Mouse (Mus musculus): ENCODE data around the gene Slc44a5.
A peak's percentile ranks its signal among the peaks of the same experiment; 100 is the strongest.
"Not testable (repeated sequence)": the region's sequence is repeated elsewhere in the genome, so short reads cannot be mapped to it uniquely, and the experiment has no call there.

The Slc44a5 gene

DNA sequence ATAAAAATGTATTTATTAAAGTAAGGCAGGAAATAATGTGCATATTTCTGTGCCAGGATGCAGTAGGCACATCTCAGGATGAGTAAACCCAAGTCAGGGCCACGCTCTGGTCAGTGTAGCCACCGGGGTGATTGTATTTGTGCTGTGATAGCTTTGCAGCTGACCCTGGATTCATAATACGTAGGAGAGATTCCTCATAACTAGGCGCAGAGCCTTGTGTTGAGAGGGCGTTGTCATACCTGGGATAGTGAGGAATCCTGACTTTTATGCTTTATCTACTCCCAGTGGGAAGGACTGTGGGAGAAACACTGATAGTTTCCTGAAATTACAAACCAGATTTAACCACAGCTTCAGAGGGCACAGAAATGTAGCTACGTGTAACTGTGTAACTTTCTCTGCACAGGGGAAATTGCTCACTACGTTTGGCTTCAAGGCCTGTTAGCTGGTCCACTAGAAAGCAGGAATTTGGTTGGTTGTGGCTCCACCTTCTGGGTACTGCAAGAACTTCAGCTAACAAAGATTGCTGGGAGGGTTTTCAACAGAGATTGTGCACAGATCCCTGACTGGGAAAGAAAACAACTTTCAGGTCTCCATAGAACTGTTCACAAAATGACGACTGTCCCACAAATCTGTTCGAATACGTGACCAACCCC, 253.0 kb downstream of the Slc44a5 start:
- peak; percentile 43 to 72 for DNase-seq

- DNase-seq, result no peak
Measured at GRCm38 (mm10) chr3:154244932-154245331, 271.7 kb downstream of the Slc44a5 start.

DNA sequence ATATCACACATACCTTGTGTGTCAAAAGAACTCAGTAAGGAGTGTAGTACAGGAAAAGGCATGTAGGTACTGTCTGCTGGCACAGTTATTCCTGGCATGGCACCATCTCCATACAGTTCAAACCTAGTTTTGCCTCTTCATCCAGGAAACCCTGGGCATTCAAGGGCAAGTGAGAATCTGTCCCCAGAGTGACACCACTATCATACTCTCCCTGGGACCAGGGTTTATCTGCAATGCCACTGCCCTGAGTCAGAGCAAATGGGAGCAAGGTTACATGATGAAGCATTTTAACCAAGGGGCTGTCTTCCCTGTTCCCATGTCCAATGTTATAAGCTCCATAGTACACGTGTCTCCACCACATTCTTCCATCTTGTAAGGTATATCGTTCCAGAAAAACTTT, 278.2 kb downstream of the Slc44a5 start:
- DNase-seq, result no peak

GRCm38 (mm10) chr3:154252219-154252618, 279.0 kb downstream of the Slc44a5 start:
- DNase-seq, result no peak

GRCm38 (mm10) chr3:154254187-154254586, 281.0 kb downstream of the Slc44a5 start:
- not testable (repeated sequence) for DNase-seq

DNA sequence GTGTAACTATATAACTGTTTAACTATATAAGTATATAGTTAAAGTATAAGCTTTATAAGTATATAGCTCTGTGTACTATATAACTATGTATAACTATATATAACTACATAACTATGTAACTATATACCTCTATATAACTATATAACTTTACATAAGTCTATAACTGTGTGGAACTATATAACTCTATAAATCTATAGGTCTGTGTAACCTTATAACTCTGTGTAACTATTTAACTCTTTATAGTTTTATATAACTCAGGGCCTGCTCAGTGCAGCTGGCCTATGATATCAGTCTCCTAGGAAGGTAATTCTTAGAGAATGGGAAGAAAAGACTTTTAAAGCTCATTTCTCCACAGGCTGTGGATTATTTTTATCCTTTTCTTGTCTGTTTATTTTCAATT, 284.1 kb downstream of the Slc44a5 start:
- DNase-seq, result no peak

DNA sequence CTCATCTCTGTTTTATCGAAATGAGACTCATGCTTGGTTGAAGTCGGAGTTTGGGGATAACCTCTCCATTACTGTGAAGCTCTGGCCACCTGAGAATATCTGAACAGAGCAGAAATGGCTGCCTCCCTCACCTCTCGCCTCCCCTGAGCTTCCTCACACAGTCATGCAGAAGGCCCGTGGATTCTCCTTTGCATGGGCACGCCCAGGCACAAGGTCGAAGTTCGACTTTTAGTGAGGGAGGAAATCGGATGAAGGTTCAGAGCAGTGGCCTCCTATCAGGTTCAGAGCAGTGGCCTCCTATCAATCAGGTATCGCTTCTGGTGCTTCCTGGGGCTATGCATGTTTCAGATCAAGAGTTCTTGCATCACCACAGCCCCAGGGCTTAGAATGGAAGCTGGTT, 295.1 kb downstream of the Slc44a5 start:
- DNase-seq, result no peak

DNA sequence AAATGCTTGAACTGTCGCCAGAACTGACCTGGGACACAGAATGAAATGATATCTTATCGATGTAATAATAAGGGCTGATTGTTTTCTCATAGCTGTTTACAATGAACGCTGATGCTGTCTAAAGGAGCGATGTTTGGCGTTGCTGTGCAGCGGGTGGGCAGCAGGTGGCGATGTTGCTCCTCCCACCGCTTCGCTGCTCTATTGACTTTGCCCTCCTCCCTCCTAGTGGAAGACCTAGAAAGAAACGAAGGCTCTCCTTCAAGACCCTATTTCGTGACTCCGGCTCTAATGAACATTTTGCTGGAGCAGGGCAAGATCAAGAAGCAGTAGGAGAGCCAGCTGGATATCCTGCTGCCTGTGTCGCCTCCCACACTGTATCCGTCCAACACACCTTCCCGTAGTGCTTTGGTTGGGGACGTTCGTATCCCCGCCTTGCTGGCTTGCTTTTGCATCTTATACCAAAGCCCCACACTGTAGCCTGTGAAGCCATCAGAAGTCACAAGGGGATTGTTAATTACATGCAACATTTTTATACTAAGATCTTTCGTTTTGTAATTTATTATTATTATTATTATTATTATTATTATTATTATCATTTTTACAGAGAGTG, 296.6 kb downstream of the Slc44a5 start:
- peak; percentile 61 to 84 for DNase-seq

DNA sequence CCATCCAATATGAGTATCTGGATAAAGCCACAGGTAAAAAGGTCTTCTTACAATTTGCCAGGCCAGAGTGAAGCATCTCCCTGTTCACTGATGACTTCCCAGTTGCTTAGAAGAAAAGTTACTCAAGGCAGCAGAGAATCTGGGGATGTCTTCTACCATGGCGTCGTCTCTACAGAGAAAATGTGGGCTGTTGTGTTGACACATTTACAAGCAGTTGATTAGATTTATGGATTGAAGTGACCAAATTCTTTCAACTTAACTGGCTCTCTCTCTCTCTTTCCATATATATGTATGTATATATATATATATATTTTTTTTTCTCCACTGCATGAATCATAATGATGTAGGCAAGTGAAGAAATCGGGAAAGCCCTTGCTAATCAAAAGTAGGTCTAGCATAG, 301.4 kb downstream of the Slc44a5 start:
- DNase-seq, result no peak

- no peak for DNase-seq
Measured at GRCm38 (mm10) chr3:154284260-154284659, 311.0 kb downstream of the Slc44a5 start.

DNA sequence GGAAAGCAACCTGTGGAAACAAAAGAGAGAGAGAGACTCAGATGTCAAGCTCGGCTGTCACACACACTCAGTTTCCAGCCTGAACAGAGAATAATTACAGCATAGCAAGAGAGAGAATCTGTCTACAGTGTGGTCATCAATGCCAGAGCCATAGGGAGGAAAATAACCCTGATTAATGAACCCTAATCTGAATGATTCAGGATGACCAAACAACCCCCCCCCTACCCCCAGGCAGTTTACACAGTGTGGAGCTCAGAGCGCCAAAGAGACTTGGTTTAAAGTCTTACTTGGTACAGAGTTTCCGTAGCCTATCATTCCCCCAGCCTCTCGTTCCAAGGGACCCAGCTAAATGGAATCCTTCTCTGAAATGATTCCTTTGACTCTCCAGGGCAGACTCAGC, 312.1 kb downstream of the Slc44a5 start:
- DNase-seq, result no peak

- no peak for DNase-seq
Measured at GRCm38 (mm10) chr3:154287217-154287616, 314.0 kb downstream of the Slc44a5 start.

GRCm38 (mm10) chr3:154288429-154289069, 315.3 kb downstream of the Slc44a5 start:
- DNase-seq, result no peak

DNA sequence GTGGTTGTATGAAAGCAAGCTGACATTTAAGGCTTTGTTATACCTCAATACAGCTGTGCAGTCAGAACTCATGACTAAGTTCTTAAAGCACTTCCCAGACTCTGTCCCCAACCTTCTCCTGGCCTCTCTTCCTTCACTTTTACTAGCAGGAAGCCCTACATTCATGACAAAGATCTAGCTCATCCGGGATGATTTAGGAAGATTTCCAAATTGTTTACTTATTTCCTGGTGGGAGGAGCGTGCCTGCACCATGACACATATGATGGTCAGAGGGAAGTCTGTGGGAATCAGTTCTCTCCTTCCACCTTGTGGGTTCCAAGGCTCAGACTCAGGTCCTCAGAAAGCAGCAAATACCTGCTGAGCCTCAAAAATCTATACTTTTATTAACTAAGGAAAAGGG, 317.1 kb downstream of the Slc44a5 start:
- no peak for DNase-seq

GRCm38 (mm10) chr3:154292126-154292525, 318.9 kb downstream of the Slc44a5 start:
- no peak for DNase-seq

GRCm38 (mm10) chr3:154293839-154294490, 320.7 kb downstream of the Slc44a5 start:
- no peak for DNase-seq

GRCm38 (mm10) chr3:154294924-154295834, 321.9 kb downstream of the Slc44a5 start:
- DNase-seq, result no peak

DNA sequence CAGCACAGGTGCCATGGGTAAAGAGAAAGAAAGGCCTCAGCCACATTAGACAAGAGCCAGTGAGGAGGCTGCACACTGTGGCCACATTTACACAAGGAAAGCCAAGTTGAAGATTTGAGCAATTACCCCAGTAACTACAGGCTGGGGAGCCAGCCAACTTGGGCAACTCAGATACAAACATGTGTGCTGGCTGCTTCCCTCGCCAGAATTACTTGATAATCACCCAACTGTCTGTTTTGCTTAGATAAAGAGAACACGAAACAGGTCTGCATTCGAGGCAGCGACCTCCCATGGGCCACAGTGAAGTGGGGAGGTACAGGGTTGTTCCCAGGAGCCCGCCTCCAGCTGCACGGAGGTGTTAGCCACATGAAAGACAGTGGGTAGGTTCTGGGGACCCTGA, 324.3 kb downstream of the Slc44a5 start:
- DNase-seq, result no peak

- DNase-seq, result no peak
Measured at GRCm38 (mm10) chr3:154298490-154298889, 325.3 kb downstream of the Slc44a5 start.

- no peak for DNase-seq
Measured at GRCm38 (mm10) chr3:154300006-154300405, 326.8 kb downstream of the Slc44a5 start.

GRCm38 (mm10) chr3:154301102-154301501, 327.9 kb downstream of the Slc44a5 start:
- DNase-seq, result no peak

- no peak for DNase-seq
Measured at GRCm38 (mm10) chr3:154305163-154305884, 332.1 kb downstream of the Slc44a5 start.

All from kidney, postnatal 36 days (tissue).